Mouse (Mus musculus) left cerebral cortex, postnatal 36 days (tissue): ENCODE data around the gene Cass4. TPM values are rescaled to one million over a fixed set of nuclear protein-coding genes. Genes with fewer than 3 reads are reported as not detected.

Experiments
- DNase-seq, 2 experiments: peaks; one replicate each; pipeline ENCODE4 v3.0.0; 2021 to 2022; ENCODE audit warnings: low spot score in 2 of 2, mixed read lengths in 1 of 2
- intact Hi-C: fragments of 180-260 bp; cut with DNase I; formaldehyde crosslinking; loops from one replicate; pipeline ENCODE4 v1.15.1; 2025
- total RNA-seq, 2 experiments: library from RNA; stranded (reverse); gene quantifications; 2 replicates each; pipeline ENCODE4 v1.2.3; 2021

Cass4 gene
- total RNA-seq, 2 experiments from 2014 or later: 0.39 to 0.52 TPM

- no peak for DNase-seq
Measured at GRCm38 (mm10) chr2:172430609-172431008, 37.0 kb downstream of the Cass4 start.

GRCm38 (mm10) chr2:172433746-172434145 is 40.2 kb downstream of the Cass4 start:
- intact Hi-C loops: no loop called here

More at GRCm38 (mm10) chr2:172430609-172431008, 37.0 kb downstream of the Cass4 start:
- intact Hi-C loops: no loop called here

GRCm38 (mm10) chr2:172437371-172437952 is 43.9 kb downstream of the Cass4 start:
- DNase-seq: no peak
- intact Hi-C loops: no loop called here

More at GRCm38 (mm10) chr2:172433746-172434145, 40.2 kb downstream of the Cass4 start:
- DNase-seq: no peak

GRCm38 (mm10) chr2:172439843-172440639 is 46.4 kb downstream of the Cass4 start, which contains the start of gene Rtf2:
Gene Rtf2 (plus strand): TSS chr2:172440556.
- intact Hi-C loops: loop anchor here (5.0 kb wide), 1 partner anchor 68 kb away; the partner anchor contains the start of genes Aurka and Cstf1
- DNase-seq: peak; percentile 100

GRCm38 (mm10) chr2:172440640-172441005 is 47.0 kb downstream of the Cass4 start:
- intact Hi-C loops: loop anchor here (5.0 kb wide), 1 partner anchor 68 kb away; the partner anchor contains the start of genes Aurka and Cstf1
- no peak for DNase-seq

DNA sequence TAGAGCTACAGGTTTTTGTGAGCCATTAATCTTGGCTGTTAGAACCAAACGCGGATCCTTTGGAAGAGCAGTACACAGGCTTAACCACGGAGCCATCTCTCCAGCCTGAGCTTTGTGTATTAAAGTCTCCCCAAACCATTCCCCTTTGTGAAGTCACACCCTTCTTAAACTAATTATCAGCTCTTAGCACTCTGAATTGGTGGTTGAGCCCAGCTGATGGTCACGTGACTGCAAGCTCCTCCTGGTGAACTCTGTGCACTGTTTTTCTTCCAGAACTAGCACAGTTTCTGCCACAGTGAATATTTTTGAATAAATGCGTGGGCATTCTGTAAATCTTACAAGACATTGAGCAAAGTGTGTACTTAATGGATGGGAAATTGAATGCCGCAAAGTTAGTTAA is 47.6 kb downstream of the Cass4 start:
- intact Hi-C loops: loop anchor here (5.0 kb wide), 1 partner anchor 69 kb away; the partner anchor contains the start of genes Aurka and Cstf1
- no peak for DNase-seq

DNA sequence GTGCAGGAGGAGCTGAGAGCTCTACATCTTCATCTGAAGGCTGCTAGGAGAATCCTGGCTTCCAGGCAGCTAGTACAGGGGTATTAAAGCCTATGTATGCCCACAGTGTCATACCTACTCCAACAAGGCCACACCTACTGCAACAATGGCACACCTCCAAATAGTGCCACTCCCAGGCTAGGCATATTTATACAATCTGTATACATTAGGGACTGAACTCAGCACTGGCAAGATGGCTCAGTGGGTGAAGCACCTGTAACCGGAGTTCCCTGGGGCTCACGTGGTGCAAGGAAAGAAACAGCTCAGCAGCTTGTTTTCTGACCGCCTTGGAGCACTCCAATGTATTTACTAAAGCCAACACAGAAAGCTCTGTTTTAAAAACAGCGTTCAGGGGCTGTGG is 52.0 kb downstream of the Cass4 start:
- no peak for DNase-seq
- intact Hi-C loops: loop anchor here (5.0 kb wide), 1 partner anchor 223 kb away; no protein-coding TSS in a partner anchor

- intact Hi-C loops: loop anchor here (5.0 kb wide), 1 partner anchor 225 kb away; no protein-coding TSS in a partner anchor
- DNase-seq: no peak
Measured at GRCm38 (mm10) chr2:172447317-172447716, 53.7 kb downstream of the Cass4 start.

DNA sequence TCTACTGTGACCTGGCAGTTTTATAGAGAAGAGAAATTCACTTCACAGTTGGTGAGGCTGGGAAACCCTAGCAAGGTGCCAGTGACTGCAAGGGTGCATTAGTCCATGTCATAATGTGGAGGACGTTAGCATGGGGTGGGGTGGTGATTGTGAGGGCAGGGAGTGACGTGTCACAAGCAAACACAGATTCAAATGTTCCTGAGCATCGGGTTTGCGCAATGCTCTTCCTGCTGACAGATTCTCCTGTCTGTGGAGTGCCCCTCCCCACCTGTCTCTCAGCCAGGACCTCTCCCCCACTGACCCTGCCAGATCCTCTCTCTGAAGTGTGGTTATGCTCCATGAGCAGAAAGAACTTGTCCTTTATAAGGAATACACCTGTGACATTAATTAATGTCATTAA is 54.7 kb downstream of the Cass4 start:
- no peak for DNase-seq
- intact Hi-C loops: loop anchor here (5.0 kb wide), 1 partner anchor 226 kb away; no protein-coding TSS in a partner anchor

GRCm38 (mm10) chr2:172450640-172451039 is 57.0 kb downstream of the Cass4 start:
- DNase-seq: no peak
- intact Hi-C loops: no loop called here

- no peak for DNase-seq
- intact Hi-C loops: no loop called here
Measured at GRCm38 (mm10) chr2:172452031-172452430, 58.4 kb downstream of the Cass4 start.

GRCm38 (mm10) chr2:172452458-172452857 is 58.9 kb downstream of the Cass4 start:
- intact Hi-C loops: no loop called here

DNA sequence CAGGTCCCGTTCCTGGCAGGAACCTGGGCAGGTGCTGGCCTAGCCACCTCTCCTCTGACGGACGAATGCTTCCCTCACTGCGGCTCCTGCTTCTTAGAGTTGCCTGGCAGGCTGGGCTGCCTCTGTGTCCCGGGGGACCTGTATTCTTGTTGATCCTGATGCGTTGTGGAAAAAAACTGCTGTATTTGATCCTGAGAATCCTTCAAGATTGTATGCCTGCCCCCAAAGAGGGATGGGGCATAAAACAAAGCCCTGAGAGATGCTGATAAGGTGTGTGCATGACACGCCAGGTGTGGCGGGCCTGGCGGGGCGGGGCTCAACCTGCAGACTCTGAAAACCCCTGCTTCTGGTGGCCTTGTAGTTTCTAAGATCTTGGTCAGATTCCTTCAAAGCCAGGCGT is 64.9 kb downstream of the Cass4 start, which contains the start of gene Gcnt7:
Gcnt7 (minus strand) TSS at position 101 of the 400 bp plus-strand sequence.
- intact Hi-C loops: no loop called here
- no peak for DNase-seq

More at GRCm38 (mm10) chr2:172452458-172452857, 58.9 kb downstream of the Cass4 start:
- DNase-seq: no peak

- no peak for DNase-seq
- intact Hi-C loops: no loop called here
Measured at GRCm38 (mm10) chr2:172460647-172461046, 67.1 kb downstream of the Cass4 start.

DNA sequence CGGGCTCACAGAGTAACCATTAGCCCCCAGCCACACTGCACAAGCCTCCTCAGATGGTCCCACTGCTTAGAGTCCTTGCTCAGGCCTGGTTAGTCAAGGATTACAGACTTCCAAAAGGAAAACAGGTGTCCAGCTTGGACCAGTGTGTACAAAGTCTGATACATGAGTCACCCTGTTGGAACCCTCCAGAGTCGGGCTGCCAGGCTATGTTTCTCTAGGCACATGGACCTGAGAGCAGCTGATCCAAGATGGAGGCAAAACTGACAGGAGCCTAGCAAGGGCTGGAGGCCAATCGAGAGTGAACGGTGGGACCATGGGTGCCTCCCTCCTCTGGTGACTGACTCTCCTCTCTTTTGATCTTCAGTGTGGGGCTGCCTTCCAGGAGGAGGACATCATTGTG is 69.2 kb downstream of the Cass4 start:
- intact Hi-C loops: no loop called here
- no peak for DNase-seq

DNA sequence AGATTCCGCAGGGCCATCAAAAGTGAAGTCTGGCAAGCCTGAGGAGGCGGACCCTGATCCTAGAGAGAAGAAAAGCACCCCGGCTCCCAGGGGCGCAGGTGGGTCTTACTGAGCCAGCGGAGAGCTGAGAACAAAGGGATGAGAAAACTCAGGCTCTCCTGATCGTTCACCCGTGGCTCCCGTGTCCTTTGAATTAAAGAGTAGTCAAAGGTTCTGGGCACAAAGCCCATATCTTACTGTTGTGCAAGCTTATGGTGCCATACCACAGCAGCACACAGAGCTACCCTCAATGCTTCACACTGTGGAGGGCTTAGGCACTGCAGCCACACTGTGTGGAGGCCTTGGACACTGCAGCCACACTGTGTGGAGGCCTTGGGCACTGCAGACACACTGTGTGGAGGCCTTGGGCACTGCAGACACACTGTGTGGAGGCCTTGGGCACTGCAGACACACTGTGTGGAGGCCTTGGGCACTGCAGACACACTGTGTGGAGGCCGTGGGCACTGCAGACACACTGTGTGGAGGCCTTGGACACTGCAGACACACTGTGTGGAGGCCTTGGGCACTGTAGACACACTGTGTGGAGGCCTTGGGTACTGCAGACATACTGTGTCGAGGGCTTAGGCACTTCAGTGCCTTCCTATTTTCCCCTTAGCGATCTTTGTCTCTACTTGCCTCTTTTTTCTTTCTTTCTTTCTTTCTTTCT is 73.0 kb downstream of the Cass4 start:
- intact Hi-C loops: no loop called here
- no peak for DNase-seq

DNA sequence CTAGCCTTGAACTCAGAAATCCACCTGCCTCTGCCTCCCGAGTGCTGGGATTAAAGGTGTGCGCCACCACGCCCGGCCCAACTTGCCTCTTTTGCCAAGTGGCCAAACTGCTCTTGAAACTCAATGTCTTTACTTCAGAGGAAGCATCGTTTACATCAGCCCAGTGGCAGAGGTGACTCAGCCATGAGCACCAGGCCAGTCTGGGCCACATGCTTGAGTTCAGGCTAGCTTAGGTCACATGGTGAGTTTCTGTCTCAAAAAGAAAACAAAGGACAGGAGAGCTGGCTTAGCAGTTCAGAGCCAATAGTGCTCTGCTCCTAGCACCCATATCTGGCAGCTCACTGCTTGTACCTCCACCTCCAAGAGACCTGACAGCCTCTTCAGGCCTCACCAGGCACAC is 73.6 kb downstream of the Cass4 start:
- intact Hi-C loops: no loop called here
- DNase-seq: no peak

- DNase-seq: no peak
- intact Hi-C loops: no loop called here
Measured at GRCm38 (mm10) chr2:172468346-172468819, 74.8 kb downstream of the Cass4 start.

DNA sequence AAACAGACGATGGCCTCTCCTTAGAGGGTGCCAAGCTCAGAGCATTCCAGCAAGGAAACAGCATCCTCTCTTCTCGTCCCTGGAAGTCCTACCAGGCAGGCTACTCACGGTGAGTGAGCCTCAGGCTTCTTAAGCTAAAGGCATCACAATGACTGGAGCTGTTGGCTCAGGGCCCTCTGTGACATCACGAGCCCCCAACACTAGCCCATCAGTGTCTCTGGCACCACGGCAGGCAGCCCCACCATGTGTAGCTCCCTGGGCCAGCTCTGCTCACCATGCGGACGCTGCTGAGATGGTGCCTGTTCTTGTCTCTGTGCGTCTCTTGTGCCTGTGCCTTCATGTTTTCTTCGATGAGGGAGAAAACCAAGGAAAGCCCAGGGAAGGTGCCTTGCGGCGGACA is 78.7 kb downstream of the Cass4 start, which contains the start of gene Fam209:
Fam209 (plus strand) TSS at position 203 of the 400 bp plus-strand sequence.
- DNase-seq: no peak
- intact Hi-C loops: loop anchor here (10.0 kb wide), 1 partner anchor 302 kb away; no protein-coding TSS in a partner anchor
